Mouse (Mus musculus) layer of hippocampus, adult 8-10 months (tissue): ENCODE measurements around the gene Tnf. TPM values are rescaled to one million over a fixed set of nuclear protein-coding genes. Genes with fewer than 3 reads are reported as not detected.

ENCODE experiments used
- DNase-seq, 2 experiments: peaks; one replicate each; pipeline ENCODE4 v3.0.0; 2022; ENCODE audit warnings: low spot score in 2 of 2
- total RNA-seq, 4 experiments: library from RNA; stranded (reverse); gene quantifications; 2 replicates each; pipeline ENCODE4 v1.2.4; 2022

Tnf gene
- total RNA-seq, 4 experiments from 2014 or later = 0.29 TPM; not detected in 3

DNA sequence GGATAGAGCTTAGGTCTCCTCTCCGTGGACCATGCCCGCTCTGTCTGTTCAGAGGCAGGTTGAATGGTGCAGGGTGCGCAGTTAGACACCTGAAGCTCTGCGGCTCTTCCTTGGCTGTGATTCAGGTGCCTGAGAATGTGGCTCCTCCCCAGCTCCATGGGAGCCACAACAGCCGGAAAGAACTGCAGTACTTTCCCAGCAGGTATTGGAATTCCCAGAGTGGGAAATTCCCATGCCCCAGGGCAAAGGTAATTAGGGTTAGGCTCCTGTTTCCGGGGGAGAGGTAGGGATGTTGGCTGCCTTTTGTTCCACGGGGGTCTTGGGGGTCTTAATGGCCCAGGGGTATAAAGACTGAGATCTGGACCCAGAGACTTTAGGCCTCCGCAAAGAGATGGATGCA is 2.9 kb downstream of the Tnf start:
- DNase-seq = no peak

DNA sequence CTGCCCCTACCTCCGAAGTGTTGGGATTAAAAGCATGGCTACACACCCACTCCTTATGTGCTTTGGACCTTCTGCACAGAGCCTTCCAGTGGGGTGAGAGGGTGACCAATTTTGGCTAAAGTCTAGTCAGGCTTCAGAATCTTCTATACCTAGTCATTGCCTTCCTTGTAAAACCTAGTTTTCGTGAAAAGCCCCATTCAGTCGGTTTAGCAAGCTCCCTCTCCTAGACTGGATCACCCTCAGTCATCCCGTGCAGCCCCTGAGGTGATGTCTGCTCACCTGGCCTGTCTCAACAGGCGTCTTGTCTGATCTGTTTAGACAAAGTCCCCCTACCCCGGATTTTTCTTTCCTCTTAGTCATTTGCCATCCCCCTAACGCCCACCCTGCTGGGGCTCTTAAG is 3.8 kb downstream of the Tnf start:
- no peak for DNase-seq

DNA sequence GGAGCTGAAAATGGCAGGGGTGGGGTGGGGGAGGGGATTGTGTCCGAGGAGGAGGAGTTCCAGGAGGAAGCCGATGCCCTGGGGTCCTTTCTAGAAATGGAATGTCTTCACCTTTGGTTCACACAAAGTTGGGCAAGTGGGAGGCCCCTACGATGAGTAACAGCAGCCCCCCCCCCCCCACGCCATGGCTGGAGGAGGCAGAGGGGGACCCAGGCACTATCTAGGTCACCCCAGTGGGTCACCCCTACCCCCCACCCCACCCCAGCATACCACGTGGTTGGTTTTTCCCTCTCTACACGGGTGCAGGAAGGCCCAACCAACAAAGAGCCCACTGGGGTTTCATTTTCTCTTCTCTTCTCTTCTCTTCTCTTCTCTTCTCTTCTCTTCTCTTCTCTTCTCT is 4.7 kb downstream of the Tnf start:
- no peak for DNase-seq

DNA sequence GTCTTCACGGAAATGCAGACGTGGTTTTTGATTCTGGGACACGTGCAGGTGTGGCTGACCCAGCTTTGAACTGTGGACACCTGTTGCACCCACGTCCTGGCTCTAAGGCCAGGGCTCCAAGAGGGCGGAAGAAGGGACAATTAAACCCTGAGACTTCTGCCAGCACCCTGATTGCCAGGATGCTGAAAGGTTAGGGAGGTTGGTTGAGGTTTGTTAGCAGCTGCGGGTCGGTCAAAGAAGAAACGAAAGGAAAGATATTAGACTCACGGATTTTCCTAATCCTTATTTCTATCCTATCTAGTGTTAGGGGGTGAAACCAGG is 5.5 kb downstream of the Tnf start:
- no peak for DNase-seq

DNA sequence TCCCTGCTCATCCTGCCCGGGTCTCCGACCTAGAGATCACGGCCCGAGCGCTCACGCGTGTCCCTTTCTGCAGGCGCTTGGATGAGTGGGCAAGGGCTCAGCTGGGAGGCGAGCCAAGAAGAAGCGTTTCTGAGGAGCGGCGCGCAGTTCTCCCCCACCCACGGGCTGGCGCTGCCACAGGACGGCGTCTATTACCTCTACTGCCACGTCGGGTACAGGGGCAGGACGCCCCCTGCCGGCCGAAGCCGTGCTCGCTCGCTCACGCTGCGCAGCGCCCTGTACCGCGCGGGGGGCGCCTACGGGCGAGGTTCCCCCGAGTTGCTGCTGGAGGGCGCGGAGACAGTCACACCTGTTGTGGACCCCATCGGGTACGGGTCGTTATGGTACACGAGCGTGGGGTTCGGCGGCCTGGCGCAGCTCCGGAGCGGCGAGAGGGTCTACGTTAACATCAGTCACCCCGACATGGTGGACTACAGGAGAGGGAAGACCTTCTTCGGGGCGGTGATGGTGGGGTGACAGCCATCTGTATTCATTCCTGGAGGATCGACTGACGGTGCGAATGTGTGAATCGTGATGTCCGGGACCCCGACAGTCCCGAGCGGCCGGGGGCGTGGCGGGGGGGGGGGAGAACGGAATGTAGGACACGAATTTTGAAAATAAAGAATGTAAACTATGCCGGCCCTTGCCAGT is 6.0 kb downstream of the Tnf start:
- peak in 1 of 2 experiments; percentile 60 for DNase-seq

DNA sequence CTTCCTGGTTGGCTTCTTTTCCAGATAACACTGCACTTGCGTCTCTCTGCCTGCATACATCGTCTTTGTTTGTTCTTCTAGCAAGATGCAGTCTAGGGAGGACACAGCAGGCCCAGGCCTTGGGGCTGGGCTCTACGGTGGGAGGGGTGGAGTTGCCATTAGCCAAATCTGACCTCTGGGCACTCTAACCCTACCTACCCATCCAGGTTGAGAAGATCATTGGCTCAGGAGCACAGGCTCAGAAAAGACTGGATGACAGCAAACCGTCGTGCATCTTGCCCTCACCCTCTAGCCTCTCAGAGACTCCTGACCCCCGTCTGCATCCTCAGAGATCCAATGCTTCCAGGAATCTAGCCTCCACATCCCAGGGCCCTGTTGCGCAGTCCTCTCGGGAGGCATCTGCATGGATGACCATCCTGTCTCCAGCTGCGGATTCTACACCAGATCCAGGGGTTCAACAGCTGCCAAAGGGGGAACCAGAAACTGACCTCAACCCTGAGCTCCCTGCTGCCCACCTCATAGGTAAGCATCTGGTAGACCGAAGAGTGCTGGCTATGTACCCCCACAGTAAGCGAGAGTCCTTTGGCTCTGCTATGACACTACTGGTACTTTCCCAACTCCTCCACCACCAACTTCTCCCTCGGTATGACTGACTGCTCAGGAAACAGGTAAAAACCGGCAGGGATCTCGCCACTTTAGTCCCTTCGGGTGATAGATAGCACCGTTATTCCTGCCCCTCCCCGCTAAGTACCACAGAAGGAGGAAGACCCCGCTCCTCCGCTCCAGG is 6.8 kb downstream of the Tnf start:
- DNase-seq = no peak

DNA sequence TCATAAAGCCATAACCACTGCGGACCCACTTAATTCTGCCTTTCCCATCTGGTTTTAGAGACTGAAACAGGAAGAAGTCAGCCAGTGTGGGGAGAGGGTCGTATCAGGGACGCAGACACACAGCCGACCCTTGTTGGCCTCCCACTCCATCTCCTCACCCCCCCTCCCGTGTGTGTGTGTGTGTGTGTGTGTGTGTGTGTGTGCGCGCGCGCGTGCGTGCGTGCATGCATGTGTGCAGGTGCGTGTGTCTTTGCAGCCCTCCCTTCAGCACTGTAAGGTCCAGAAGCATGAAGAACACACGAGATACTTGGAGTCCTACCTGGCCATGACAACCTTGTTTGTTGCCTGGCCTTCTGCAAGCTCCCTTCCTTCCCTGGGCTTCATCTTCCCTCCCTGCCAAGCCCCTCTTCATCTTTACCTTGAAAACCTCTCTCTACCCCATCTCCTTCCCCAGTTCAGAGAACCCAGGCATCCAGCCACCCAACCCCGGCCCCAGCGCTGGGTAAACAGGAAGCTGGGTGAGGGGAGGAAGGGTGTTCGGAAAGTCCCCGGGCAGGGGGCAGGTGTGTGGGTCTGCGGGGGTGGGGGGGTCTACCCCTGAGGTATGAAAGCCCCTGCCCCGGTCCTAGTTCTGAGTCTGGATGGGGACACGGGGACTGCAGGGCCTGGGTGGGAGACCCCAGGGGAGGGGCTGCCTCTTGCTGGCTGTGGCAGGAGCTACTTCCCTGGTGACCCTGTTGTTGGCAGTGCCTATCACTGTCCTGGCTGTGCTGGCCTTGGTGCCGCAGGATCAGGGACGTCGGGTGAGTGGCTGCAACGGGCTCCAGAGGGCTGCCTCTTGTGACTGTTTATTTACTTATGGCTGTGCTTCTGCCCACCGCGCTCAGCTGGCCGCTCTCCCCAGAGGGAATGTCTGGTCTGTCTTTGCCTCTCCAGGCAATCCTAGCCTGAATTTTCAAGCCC is 7.6 kb downstream of the Tnf start, which contains the start of gene Ltb:
Gene Ltb (plus strand): TSS at position 559 of the 963 bp plus-strand sequence.
- no peak for DNase-seq

DNA sequence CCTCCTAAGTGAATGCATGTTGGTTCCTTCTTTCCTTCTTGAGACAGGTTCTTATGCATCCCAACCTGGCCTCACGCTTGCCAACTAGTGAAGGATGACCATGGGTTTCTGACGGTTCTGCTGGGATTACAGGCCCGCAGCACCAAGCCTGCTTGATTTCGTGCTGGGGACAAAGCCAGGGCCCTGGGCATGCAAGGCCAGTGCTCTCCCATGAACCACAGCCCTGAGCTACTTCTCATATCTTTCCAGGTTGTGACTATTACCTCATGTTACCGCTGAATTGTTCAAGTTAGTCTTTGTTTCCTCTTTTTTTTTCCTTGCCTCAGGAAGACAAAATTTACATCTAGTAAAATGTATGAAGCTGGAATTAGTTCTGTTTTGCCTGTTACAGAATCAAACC is 8.9 kb downstream of the Tnf start:
- no peak for DNase-seq

DNA sequence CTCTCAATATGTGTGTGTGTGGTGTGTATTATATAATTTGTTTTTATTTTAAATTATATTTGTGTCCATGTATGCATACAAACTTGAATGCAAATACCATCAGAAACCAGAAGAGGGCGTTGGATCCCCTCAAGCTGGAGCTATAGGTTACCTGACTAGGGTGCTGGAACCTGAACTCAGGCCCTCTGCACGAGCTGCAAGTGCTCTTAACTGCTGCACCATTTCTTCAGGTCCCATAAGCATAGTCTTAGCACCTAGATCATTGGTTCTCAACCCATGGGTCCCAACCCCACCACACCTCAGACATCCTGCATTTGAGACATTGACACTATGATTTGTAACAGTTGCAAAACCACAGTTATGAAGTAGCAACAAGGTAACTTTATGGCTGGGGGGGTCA is 10.1 kb downstream of the Tnf start:
- no peak for DNase-seq

DNA sequence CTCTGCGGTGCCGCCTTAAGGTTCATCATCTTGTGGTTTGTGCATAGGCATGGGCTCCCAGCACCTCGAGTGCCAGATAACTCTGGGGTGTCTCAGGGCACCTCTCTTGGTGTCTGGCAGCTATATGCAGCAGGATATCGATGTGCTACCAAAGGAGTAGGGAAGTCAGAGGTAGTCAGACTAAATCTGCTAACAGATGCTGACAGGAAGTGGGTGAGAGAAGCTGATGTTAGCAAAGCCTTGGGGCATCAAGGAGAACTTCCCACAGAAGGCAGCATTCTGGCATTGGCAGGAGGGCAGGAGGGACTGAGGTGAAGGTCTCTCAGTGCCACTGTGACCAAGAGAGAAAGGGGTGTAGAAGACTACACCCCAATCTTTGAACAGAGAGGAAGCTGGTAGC is 11.7 kb downstream of the Tnf start:
- DNase-seq = no peak

DNA sequence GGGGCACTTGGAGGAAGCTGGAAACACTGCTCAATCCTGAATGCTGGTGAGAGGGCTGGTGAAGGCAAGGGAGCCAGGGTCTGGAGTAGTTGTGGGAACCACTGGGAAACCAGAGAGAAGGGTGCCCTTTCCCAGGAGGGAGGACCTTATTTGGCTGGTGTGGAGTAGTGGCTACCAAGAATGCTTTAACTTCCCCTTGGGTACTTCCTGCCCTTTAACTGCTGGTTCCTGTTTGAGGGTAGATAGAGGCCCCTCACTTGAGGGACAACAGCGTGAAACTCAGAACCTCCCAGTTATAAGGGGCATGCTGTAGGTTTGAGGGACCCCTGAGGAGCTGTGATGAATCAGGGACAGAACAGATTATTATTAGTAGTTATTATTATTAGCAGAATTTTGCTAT is 12.6 kb downstream of the Tnf start:
- DNase-seq = no peak

DNA sequence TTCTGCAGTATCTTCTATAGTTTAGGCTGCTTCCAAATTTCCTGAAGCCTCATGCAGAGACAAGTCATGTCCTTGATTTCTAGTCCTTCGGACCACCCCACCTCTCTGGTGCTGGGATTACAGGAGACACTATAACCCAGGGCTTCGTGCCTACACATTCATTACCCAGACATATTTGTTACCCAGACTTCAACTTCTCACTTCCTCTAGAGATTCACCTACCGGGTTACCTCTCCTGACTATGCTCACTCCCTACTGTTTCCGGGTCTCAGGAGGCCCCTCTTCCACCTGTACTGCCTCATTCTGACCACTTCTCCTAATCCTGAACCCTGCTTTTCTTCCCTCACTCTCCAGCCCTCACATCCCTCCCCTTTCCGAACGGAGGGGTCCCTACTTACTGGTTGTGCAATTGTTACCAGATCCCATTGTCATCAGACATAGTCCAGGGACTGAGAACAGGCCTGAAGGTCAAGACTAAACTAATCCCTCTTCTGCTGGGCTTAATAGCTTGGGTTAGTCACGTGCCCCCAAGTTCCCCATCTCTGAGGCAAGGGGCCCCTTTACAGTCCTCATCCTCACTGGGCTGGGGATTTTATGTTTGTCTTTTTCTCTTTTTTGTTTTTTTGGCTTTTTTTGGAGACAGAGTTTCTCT is 13.7 kb downstream of the Tnf start, which contains the start of gene Lst1:
Gene Lst1 (minus strand): TSS at position 481 of the 652 bp plus-strand sequence.
- no peak for DNase-seq

DNA sequence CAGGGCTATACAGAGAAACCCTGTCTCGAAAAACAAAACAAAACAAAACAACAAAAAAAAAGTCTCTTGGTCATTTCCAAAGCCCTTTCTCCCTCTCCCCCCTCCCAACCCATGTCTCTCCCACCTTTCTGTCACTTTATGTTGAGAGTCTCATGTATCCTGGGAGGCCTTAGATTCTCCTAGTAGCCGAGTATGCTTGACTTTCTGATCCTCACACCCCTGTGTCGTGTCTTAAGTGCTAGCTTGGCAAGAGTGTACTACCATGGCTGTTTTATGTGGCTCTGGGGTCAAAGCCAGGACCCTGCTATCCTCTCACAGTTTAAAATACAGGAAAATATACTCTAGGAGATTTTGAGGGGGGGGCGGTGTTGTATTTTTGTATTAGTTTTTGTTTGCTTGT is 14.5 kb downstream of the Tnf start:
- no peak for DNase-seq

DNA sequence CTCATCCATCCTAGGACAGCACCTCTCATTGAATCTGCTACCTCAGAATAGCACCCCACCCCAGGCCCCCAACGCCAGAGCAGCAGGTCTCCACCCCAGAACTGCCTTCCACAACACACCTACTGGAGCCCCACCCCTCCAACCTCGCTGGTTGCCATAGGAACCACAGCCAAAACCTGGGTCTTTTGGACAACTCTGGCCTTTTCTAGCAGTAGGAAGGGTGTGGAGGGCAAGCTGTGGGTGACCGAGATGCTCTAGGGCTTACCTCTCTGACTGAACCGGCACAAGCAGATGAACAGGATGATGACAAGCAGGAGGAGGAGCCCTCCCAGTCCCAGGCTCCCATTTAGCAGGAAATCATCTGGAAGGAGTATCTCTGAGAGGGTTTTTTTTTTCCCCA is 15.1 kb downstream of the Tnf start:
- DNase-seq = no peak

DNA sequence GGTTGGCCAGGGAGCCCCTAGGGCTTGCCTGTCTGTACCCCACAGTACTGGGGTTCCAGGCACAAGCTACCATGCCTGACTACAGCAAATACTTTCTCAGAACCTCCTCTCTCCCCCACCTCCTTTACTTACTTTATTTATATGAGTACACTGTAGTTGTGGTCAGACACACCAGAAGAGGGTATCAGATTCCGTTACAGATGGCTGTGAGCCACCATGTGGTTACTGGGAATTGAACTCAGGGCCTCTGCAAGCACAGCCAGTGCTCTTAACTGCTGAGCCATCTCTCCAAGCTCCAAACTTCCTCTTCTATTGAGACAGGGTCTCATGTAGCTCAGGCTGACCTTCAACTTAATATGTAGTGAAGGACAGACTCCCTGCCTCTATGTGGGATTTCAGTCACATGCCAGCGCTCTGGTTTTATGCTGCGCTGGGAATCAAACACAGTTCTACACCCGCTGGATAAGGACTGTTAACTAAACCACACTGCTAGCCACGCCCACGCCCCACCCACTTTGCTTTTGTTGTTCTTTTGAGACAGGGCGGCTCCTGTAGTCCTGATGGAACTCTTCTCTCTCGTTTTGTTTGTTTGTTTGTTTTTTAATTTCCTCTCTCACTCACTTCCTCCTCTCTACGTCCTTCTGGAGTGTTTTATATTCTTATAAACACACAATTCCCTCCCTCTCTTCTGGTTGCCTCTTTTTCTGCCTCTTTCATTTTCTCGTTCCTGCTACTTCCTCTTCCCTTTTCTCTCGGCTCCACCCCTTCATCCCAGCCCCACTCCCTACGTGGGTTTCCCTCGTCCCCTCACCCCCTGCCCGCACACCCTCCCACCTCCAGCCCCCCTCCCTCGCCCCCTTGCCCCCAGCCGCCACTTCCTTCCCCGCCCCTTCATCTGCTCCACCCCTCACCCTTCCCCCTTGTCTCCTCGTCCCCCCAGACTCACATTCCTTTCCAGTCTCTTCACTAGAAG is 15.9 kb downstream of the Tnf start:
- DNase-seq = no peak

DNA sequence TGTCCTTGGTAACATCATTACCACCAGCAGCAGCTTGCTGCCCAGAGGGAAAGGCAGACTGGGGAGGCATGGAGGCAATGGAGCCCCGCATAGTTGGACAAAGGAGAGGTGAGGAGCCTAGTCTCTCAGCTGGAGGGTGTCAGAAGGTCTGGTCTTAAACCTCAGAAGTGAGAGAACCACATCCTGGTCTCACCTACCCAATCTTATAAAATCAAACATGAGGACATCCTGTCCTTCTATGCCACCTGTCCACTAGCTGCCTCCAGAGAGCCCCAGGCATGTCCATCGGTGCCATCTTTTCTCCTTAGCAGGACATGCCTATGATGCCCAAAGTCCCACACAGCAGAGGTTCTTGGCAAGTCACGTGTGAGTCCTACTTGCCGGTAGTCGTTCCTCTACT is 21.7 kb downstream of the Tnf start:
- DNase-seq = no peak

DNA sequence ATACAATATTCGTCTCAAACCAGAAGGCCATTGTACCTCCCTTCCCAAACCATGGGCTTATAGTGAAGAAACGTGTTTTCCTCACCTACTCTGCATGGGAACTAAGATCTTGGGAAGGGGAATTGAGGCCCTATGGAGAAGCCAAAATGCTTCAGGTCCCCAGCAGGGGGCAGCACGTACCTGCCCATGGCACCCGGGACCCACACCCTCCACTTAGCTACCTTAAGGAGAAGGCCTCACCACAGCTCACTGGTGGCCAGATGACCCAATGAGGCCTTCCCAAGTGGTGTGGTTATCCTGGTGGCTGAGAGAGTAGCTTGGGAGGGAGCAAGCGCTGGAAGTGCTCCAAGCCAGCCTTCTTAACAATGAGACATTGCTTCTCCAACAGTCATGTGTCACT is 23.3 kb downstream of the Tnf start:
- peak in 1 of 2 experiments; percentile 55 for DNase-seq

DNA sequence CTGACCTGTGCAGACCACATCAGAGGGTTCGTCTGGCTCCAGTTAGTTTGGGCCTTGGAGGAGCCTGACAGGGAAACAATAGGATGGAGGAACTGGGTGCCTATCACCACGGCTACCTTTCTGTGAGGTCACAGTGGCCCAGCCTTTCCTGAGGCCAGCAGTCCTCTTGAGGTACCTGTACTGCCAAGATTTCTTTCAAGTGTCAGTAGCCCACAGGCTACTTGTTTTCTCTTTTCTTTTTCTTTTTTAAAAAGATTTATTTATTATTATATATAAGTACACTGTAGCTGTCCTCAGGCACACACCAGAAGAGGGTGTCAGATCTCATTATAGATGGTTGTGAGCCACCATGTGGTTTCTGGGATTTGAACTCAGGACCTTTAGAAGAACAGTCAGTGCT is 25.8 kb downstream of the Tnf start, which contains the start of gene Aif1:
Gene Aif1 (minus strand): TSS at position 101 of the 400 bp plus-strand sequence.
- DNase-seq = no peak

DNA sequence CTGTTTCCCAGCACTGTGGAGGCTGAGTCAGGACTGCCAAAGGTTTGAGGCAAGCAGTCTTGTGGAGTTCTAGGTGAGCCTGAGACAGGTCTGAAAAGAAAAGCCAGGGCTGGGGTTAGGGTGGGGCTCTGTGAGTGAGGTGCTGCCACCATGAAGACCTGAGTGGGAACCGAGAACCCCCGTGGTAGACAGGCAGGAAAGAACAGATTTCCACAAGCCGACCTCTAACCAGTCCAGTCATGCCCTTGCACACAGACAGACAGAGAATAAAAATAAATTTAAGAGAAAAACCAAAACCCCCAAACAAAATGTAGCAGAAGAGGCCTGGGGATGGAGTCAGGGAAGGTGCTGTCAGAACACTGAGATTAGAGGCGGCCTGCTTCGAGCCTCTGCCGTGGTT is 26.4 kb downstream of the Tnf start:
- no peak for DNase-seq
